Mouse (Mus musculus): ENCODE measurements around the gene Grik4.

Gene Grik4

GRCm38 (mm10) chr9:42649872-42650271 lies 294.4 kb downstream of the Grik4 start:
- DNase-seq: no peak

- no peak for DNase-seq
Measured at GRCm38 (mm10) chr9:42648051-42648450, 296.2 kb downstream of the Grik4 start.

GRCm38 (mm10) chr9:42647596-42647995 lies 296.7 kb downstream of the Grik4 start:
- no peak for DNase-seq

GRCm38 (mm10) chr9:42646821-42647220 lies 297.5 kb downstream of the Grik4 start:
- DNase-seq: no peak

GRCm38 (mm10) chr9:42645161-42645560 lies 299.1 kb downstream of the Grik4 start:
- no peak for DNase-seq

GRCm38 (mm10) chr9:42642821-42643220 lies 301.5 kb downstream of the Grik4 start:
- no peak for DNase-seq

GRCm38 (mm10) chr9:42641550-42642117 lies 302.7 kb downstream of the Grik4 start:
- no peak for DNase-seq

- DNase-seq: no peak
Measured at GRCm38 (mm10) chr9:42636446-42636845, 307.8 kb downstream of the Grik4 start.

- no peak for DNase-seq
Measured at GRCm38 (mm10) chr9:42631479-42631878, 312.8 kb downstream of the Grik4 start.

- DNase-seq: no peak
Measured at GRCm38 (mm10) chr9:42627634-42628033, 316.7 kb downstream of the Grik4 start.

GRCm38 (mm10) chr9:42627146-42627545 lies 317.1 kb downstream of the Grik4 start:
- DNase-seq: no peak

GRCm38 (mm10) chr9:42626226-42626775 lies 318.0 kb downstream of the Grik4 start:
- DNase-seq: no peak

GRCm38 (mm10) chr9:42614409-42614808 lies 329.9 kb downstream of the Grik4 start:
- DNase-seq: no peak

- no peak for DNase-seq
Measured at GRCm38 (mm10) chr9:42613827-42614226, 330.5 kb downstream of the Grik4 start.

GRCm38 (mm10) chr9:42612482-42612991 lies 331.8 kb downstream of the Grik4 start:
- DNase-seq: no peak

- DNase-seq: no peak
Measured at GRCm38 (mm10) chr9:42601445-42601844, 342.8 kb downstream of the Grik4 start.

GRCm38 (mm10) chr9:42597525-42597924 lies 346.8 kb downstream of the Grik4 start:
- no peak for DNase-seq

- DNase-seq: no peak
Measured at GRCm38 (mm10) chr9:42578511-42578910, 365.8 kb downstream of the Grik4 start.

GRCm38 (mm10) chr9:42578106-42578505 lies 366.2 kb downstream of the Grik4 start:
- no peak for DNase-seq

- DNase-seq: no peak
Measured at GRCm38 (mm10) chr9:42573616-42574350, 370.5 kb downstream of the Grik4 start.

- peak in 1 of 2 experiments; percentile 28 for DNase-seq
Measured at GRCm38 (mm10) chr9:42573180-42573579, 371.1 kb downstream of the Grik4 start.

GRCm38 (mm10) chr9:42565921-42566320 lies 378.4 kb downstream of the Grik4 start:
- DNase-seq: no peak

- no peak for DNase-seq
Measured at GRCm38 (mm10) chr9:42555186-42555585, 389.1 kb downstream of the Grik4 start.

- DNase-seq: peak in 1 of 2 experiments; percentile 39
Measured at GRCm38 (mm10) chr9:42550116-42550515, 394.2 kb downstream of the Grik4 start.

All from spleen, adult 18-20 months (tissue).